Mouse (Mus musculus): ENCODE data around the gene Lgr6.

GRCm38 (mm10) chr1:135146077-135146945 is 41.2 kb upstream of the Lgr6 start, which contains the start of gene Arl8a:
- TF ChIP-seq POLR2A (IDR thresholded peaks at IDR 0.05; ENCODE audit: control insufficient read depth, extremely low read depth, insufficient read depth, low read length, poor library complexity) (peak; percentile 52), CTCF (IDR thresholded peaks at IDR 0.05; ENCODE audit: borderline replicate concordance, control insufficient read depth, extremely low read depth, insufficient read depth, low read length, poor library complexity) (no peak)

Measured in thymus, adult 2 months (tissue).